Mouse (Mus musculus): ENCODE measurements around the gene Oaz3. TPM values are rescaled to one million over a fixed set of nuclear protein-coding genes. Genes with fewer than 3 reads are reported as not detected.

Gene Oaz3
- polyA plus RNA-seq, 2 experiments = 0.02 TPM; not detected in 1

DNA sequence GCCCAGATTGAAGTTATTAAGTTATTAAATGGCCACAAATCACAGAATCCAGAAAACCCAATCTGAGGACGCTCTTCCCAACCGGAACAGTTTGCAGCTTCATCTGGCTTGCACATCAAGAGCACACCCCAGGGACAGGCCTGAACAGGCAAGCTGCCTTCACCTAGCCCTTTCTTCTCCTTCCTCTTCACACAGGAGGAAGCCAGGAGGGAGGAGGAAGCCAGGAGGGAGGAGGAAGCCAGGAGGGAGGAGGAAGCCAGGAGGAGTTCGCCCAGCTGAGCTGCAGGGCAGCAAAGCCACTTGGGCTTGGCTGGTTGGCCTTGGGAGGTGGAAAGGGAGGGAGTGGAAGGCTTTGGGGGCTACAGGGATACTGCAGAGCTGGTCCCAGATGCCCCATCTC is 25.2 kb upstream of the Oaz3 start:
- H3K9me3 ChIP-seq (ENCODE audit: control insufficient read depth, low read length) = no peaks in the 10 kb centered on the region
- 37% methylated on average over 3 of the region's 3 CpGs for WGBS (ENCODE audit: insufficient replicate concordance)
- H3K9ac ChIP-seq (replicated peaks) = no peak overlapping the region
- H3K4me1 ChIP-seq (replicated peaks; ENCODE audit: control insufficient read depth in 2 of 2, insufficient read depth in 2 of 2, low read length in 1 of 2) = no peaks in the 10 kb centered on the region
- H3K4me3 ChIP-seq (ENCODE audit: insufficient read depth in 1 of 2, low read depth in 2 of 2, low read length in 2 of 2) = no peak overlapping the region
- H3K4me2 ChIP-seq (ENCODE audit: low read depth) = no peak overlapping the region
- H3K36me3 ChIP-seq (replicated peaks; ENCODE audit: control insufficient read depth, insufficient read depth, low read depth) = no peaks in the 10 kb centered on the region
- DNase-seq (ENCODE audit: low read depth in 3 of 3, low spot score in 3 of 3) = no peak
- TF ChIP-seq EP300 (IDR thresholded peaks at IDR 0.05; ENCODE audit: low read depth) (no peak), CTCF (IDR thresholded peaks at IDR 0.05; ENCODE audit: low read depth) (no peak)
- H3K27ac ChIP-seq = no peak overlapping the region
- no peak for ATAC-seq (ENCODE audit: insufficient read depth)
- no peaks in the 10 kb centered on the region for H3K27me3 ChIP-seq (ENCODE audit: control insufficient read depth, insufficient read depth, low read length)

DNA sequence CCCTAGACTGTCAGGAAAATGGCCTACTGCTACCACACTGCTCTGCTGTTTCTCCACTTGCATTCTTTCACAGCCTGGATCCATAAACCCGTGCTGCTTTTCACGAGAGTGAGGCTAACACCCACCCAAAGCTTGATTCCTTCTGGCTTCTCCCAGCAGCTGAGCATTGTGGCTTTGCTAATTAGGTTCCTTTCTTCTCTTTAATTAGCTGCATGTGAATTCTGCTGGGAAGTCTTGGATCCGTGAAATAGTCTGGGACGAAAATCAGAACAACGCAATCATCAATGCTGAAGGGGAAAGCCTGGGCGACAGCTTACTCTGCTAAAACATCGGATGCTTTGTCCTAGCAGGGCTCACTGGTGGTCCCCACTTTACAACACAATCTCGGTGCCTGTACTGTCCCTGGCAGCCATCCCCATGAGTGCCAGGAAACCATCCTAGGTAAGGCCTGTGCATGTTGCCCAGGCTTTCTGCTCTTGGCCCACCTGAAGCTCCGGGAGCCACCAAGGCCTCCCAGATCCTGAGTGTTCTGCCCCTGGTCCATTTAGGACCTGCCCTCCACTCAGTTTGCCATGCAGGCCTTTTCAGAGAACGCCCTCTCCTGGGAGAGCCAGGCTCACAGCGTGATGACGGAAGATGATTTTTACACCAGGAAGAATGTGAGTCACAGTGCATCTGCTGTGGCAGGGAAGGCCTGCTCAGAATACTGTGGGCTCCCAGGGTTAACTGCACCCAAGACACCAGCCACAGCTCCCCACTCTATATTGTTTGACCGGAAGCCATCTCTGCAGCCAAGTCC is 22.1 kb upstream of the Oaz3 start:
- Histone ChIP-seq H3K27ac (no peak overlapping the region), H3K4me2 (ENCODE audit: low read depth) (no peak overlapping the region), H3K4me3 (ENCODE audit: insufficient read depth in 1 of 2, low read depth in 2 of 2, low read length in 2 of 2) (no peak overlapping the region), H3K36me3 (replicated peaks; ENCODE audit: control insufficient read depth, insufficient read depth, low read depth) (no peaks in the 10 kb centered on the region), H3K4me1 (replicated peaks; ENCODE audit: control insufficient read depth in 2 of 2, insufficient read depth in 2 of 2, low read length in 1 of 2) (no peaks in the 10 kb centered on the region), H3K9ac (replicated peaks) (no peak overlapping the region), H3K9me3 (ENCODE audit: control insufficient read depth, low read length) (no peaks in the 10 kb centered on the region), H3K27me3 (ENCODE audit: control insufficient read depth, insufficient read depth, low read length) (no peaks in the 10 kb centered on the region)
- DNase-seq (ENCODE audit: low read depth in 3 of 3, low spot score in 3 of 3) (no peak), ATAC-seq (ENCODE audit: insufficient read depth) (no peak)
- WGBS (ENCODE audit: insufficient replicate concordance) = 66% methylated on average over 13 of the region's 13 CpGs
- TF ChIP-seq CTCF (IDR thresholded peaks at IDR 0.05; ENCODE audit: low read depth) = no peak
- no peak for TF ChIP-seq EP300 (IDR thresholded peaks at IDR 0.05; ENCODE audit: low read depth)

DNA sequence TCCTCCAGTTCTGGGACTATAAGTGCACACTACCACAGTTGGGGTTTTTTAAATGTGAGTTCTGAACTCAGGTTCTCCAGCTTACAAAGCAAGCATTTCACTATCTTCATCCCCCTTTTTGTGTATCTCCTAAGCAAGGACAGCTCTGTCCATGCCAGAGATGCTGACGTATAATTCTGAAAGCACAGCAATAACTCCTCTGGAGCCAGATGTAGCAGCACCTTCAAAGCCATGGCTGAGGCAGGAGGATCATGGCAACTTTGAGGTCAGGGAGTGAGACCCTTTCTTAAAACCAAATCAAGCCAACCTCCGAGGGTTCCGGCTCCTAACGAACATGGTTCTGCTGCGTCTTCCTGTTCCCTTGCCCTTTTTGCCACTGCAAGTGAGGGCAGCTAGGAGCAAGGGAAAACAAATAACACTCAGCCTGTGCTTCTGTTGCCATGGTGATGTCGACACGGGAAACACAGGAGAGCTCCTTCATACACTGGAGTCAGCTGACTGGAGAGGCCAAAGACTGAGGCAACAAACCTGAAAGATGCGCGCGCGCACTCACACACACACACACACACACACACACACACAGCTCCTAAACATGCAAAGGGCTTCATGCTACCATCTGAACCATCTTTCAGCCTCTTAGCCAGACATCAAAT is 20.3 kb upstream of the Oaz3 start:
- H3K27ac ChIP-seq = no peak overlapping the region
- H3K4me2 ChIP-seq (ENCODE audit: low read depth) = no peak overlapping the region
- H3K9ac ChIP-seq (replicated peaks) = no peak overlapping the region
- no peaks in the 10 kb centered on the region for H3K27me3 ChIP-seq (ENCODE audit: control insufficient read depth, insufficient read depth, low read length)
- H3K36me3 ChIP-seq (replicated peaks; ENCODE audit: control insufficient read depth, insufficient read depth, low read depth) = no peaks in the 10 kb centered on the region
- 67% methylated on average over 11 of the region's 11 CpGs for WGBS (ENCODE audit: insufficient replicate concordance)
- DNase-seq (ENCODE audit: low read depth in 3 of 3, low spot score in 3 of 3) (no peak), ATAC-seq (ENCODE audit: insufficient read depth) (no peak)
- H3K4me3 ChIP-seq (ENCODE audit: insufficient read depth in 1 of 2, low read depth in 2 of 2, low read length in 2 of 2) = no peak overlapping the region
- no peaks in the 10 kb centered on the region for H3K9me3 ChIP-seq (ENCODE audit: control insufficient read depth, low read length)
- no peak for TF ChIP-seq CTCF (IDR thresholded peaks at IDR 0.05; ENCODE audit: low read depth)
- TF ChIP-seq EP300 (IDR thresholded peaks at IDR 0.05; ENCODE audit: low read depth) = no peak
- no peaks in the 10 kb centered on the region for H3K4me1 ChIP-seq (replicated peaks; ENCODE audit: control insufficient read depth in 2 of 2, insufficient read depth in 2 of 2, low read length in 1 of 2)

DNA sequence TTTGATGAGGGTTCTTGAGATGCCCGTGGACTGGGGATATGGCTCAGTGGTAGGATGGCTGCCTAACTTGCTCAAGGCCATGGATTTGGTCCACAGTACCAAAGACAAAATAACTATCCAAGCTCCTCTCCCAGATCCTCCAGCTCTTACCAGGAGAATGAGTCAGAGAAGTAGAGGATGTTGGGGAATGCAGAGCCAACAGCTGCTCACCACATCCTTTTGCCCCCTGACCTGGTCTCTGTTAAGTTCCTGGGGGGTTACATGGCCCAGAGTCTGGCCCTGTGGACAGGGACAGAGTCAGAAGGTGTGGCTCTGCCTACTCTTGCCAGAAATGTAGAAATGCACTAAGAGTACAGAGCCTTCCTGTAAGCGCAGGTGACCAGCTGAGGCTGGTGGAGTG is 16.1 kb upstream of the Oaz3 start:
- H3K4me1 ChIP-seq (replicated peaks; ENCODE audit: control insufficient read depth in 2 of 2, insufficient read depth in 2 of 2, low read length in 1 of 2) = 0 out of 4 replicates have a peak, but pooled peaks cover 0 to 2% of the 10 kb centered on the region in 2 experiments
- H3K4me2 ChIP-seq (ENCODE audit: low read depth) = no peak overlapping the region
- WGBS (ENCODE audit: insufficient replicate concordance) = 69% methylated on average over 2 of the region's 2 CpGs
- TF ChIP-seq CTCF (IDR thresholded peaks at IDR 0.05; ENCODE audit: low read depth) = no peak
- TF ChIP-seq EP300 (IDR thresholded peaks at IDR 0.05; ENCODE audit: low read depth) = no peak
- no peak overlapping the region for H3K9ac ChIP-seq (replicated peaks)
- ATAC-seq (ENCODE audit: insufficient read depth) = no peak
- H3K9me3 ChIP-seq (ENCODE audit: control insufficient read depth, low read length) = no peaks in the 10 kb centered on the region
- H3K27me3 ChIP-seq (ENCODE audit: control insufficient read depth, insufficient read depth, low read length) = peaks cover 4% of the 10 kb centered on the region
- H3K4me3 ChIP-seq (ENCODE audit: insufficient read depth in 1 of 2, low read depth in 2 of 2, low read length in 2 of 2) = no peak overlapping the region
- no peak overlapping the region for H3K27ac ChIP-seq
- H3K36me3 ChIP-seq (replicated peaks; ENCODE audit: control insufficient read depth, insufficient read depth, low read depth) = no peaks in the 10 kb centered on the region
- DNase-seq (ENCODE audit: low read depth in 3 of 3, low spot score in 3 of 3) = no peak

DNA sequence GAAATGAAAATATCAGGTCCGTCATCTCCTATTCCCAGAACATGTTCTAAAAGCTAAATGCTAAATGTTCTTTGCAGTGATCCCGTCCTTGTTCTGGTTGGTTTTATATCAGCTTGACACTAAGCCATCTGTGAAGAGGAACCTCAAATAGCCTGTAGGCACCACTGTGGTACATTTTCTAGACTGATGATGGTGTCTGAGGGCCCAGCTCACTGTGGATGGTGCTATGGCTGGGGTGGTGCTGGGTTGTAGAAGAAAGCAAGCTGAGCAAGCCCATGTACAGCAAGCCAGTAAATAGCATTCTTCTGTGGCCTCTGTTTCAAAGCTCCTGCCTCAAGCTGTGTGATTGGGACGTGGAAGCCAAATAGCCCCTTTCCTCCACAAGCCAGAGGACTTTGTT is 13.3 kb upstream of the Oaz3 start:
- peaks cover 4% of the 10 kb centered on the region for H3K27me3 ChIP-seq (ENCODE audit: control insufficient read depth, insufficient read depth, low read length)
- no peak for ATAC-seq (ENCODE audit: insufficient read depth)
- no peaks in the 10 kb centered on the region for H3K36me3 ChIP-seq (replicated peaks; ENCODE audit: control insufficient read depth, insufficient read depth, low read depth)
- no peaks in the 10 kb centered on the region for H3K9me3 ChIP-seq (ENCODE audit: control insufficient read depth, low read length)
- WGBS (ENCODE audit: insufficient replicate concordance) = 71% methylated on average over 3 of the region's 3 CpGs
- peak overlapping the region; percentile 38 for H3K4me2 ChIP-seq (ENCODE audit: low read depth)
- H3K4me3 ChIP-seq (ENCODE audit: insufficient read depth in 1 of 2, low read depth in 2 of 2, low read length in 2 of 2) = no peak overlapping the region
- H3K4me1 ChIP-seq (replicated peaks; ENCODE audit: control insufficient read depth in 2 of 2, insufficient read depth in 2 of 2, low read length in 1 of 2) = 0 out of 4 replicates have a peak, but pooled peaks cover 0 to 4% of the 10 kb centered on the region in 2 experiments
- no peak overlapping the region for H3K9ac ChIP-seq (replicated peaks)
- TF ChIP-seq EP300 (IDR thresholded peaks at IDR 0.05; ENCODE audit: low read depth) (no peak), CTCF (IDR thresholded peaks at IDR 0.05; ENCODE audit: low read depth) (no peak)
- H3K27ac ChIP-seq = no peak overlapping the region
- no peak for DNase-seq (ENCODE audit: low read depth in 3 of 3, low spot score in 3 of 3)
